Mouse (Mus musculus) liver, adult 2 months (tissue): ENCODE results near the gene Lamp1. TPM values are rescaled to one million over a fixed set of nuclear protein-coding genes. Genes with fewer than 3 reads are reported as not detected.

Experiments used
- DNase-seq: peaks from one replicate; pipeline ENCODE4 v3.0.0-alpha.2; 2011; ENCODE audit warnings: low read depth, low spot score; ENCODE audit errors: extremely low read depth
- H3K27ac ChIP-seq: fragments of 200-500 bp; replicated peaks from 2 replicates; pipeline ENCODE4 v1.5.1; 2012; ENCODE audit warnings: low read depth, mild to moderate bottlenecking, control low read depth, inconsistent platforms, low read length; ENCODE audit not compliant: insufficient read depth
- H3K27me3 ChIP-seq: fragments of 200-500 bp; 2 replicates; pipeline ENCODE4 v1.6.1; 2012; ENCODE audit warnings: mild to moderate bottlenecking, moderate library complexity, low read length, inconsistent platforms; ENCODE audit not compliant: control insufficient read depth, insufficient read depth
- H3K36me3 ChIP-seq: fragments of 200-500 bp; 2 replicates; pipeline ENCODE4 v1.6.1; 2012; ENCODE audit warnings: low read length, inconsistent platforms; ENCODE audit not compliant: control insufficient read depth, insufficient read depth
- H3K4me1 ChIP-seq: fragments of 200-500 bp; 2 replicates; pipeline ENCODE4 v1.6.1; 2011; ENCODE audit warnings: low read length; ENCODE audit not compliant: control insufficient read depth, insufficient read depth
- H3K4me3 ChIP-seq: fragments of 200-500 bp; 2 replicates; pipeline ENCODE4 v1.5.1; 2011; ENCODE audit warnings: low read depth, mild to moderate bottlenecking, control low read depth, low read length, moderate library complexity; ENCODE audit not compliant: insufficient read depth
- H3K79me2 ChIP-seq: fragments of 200-500 bp; 2 replicates; pipeline ENCODE4 v1.6.1; 2012; ENCODE audit warnings: inconsistent platforms, mild to moderate bottlenecking, low read length, moderate library complexity; ENCODE audit not compliant: control insufficient read depth, insufficient read depth
- H3K9ac ChIP-seq: fragments of 200-500 bp; 2 replicates; pipeline ENCODE4 v1.6.1; 2012; ENCODE audit warnings: low read depth, mild to moderate bottlenecking, control low read depth, inconsistent platforms, low read length
- CTCF ChIP-seq: fragments of 200-500 bp; IDR thresholded peaks from 2 replicates; pipeline ENCODE4 v1.5.1; 2011; ENCODE audit warnings: low read depth, low read length, control low read depth
- POLR2A ChIP-seq: fragments of 200-500 bp; IDR thresholded peaks from 2 replicates; pipeline ENCODE4 v1.6.1; 2011; ENCODE audit warnings: low read length, control low read depth; ENCODE audit not compliant: insufficient read depth; ENCODE audit errors: extremely low read depth
- WGBS: fragments of 180-500 bp; shearing (Covaris S2); methylation state at CpG from one replicate; pipeline ENCODE4 v1.1.7; 2018; 5-methylcytosine and 5-hydroxymethylcytosine counted together
- polyA plus RNA-seq: library from polyadenylated mRNA; depleted of rRNA; stranded (reverse); fragments of >200 nt; gene quantifications from 2 replicates; pipeline ENCODE4 v1.2.3, GENCODE M21; 2012
- total RNA-seq: library from RNA; depleted of rRNA; stranded (reverse); fragments of >200 nt; gene quantifications from 2 replicates; pipeline ENCODE4 v1.2.3, GENCODE M21; 2014

Gene Lamp1
- total and polyA plus RNA-seq, 2 experiments, result 381 to 563 TPM

DNA sequence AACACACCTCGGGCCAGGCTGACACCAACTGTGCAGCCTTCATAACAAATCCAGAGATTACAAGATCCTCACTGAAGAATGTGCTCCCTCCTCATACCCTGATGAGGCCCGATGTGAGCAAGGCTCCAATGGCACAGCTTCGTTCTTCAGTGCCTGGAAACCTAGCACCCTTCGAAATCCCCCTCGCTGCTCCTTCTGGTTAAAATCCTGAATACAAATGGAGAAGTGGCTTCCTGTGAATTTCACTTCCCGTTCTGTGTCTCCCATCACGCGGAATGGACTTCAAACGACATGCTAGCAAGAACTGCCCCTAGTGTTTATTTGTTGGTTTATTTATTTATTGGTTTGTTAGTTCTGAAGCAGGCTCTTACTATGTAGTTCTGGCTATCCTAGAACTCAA, 3.6 kb upstream of the Lamp1 start:
- no peak for TF ChIP-seq CTCF
- no peak for TF ChIP-seq POLR2A
- WGBS, result 60% methylated on average over 9 of the region's 9 CpGs
- Histone ChIP-seq H3K4me1 (peaks cover 3% of the 10 kb centered on the region; the same call in 1 of the 2 replicates), H3K27ac (no peak overlapping the region), H3K4me3 (no peak overlapping the region), H3K79me2 (peaks cover 9% of the 10 kb centered on the region; the same call in 1 of the 2 replicates), H3K27me3 (no peaks in the 10 kb centered on the region), H3K9ac (no peak overlapping the region), H3K36me3 (no peaks in the 10 kb centered on the region)
- no peak for DNase-seq

GRCm38 (mm10) chr8:13156327-13157097, 2.4 kb upstream of the Lamp1 start:
- Histone ChIP-seq H3K4me1 (peaks cover 8% of the 10 kb centered on the region; the same call in 1 of the 2 replicates), H3K27me3 (no peaks in the 10 kb centered on the region), H3K4me3 (no peak overlapping the region), H3K27ac (no peak overlapping the region), H3K36me3 (no peaks in the 10 kb centered on the region), H3K79me2 (peaks cover 9% of the 10 kb centered on the region; the same call in 1 of the 2 replicates), H3K9ac (no peak overlapping the region)
- no peak for DNase-seq
- 85% methylated on average over 12 of the region's 12 CpGs for WGBS
- no peak for TF ChIP-seq POLR2A
- TF ChIP-seq CTCF, result no peak

GRCm38 (mm10) chr8:13159377-13159881, 468 bp downstream of the Lamp1 start:
- H3K27me3 ChIP-seq, result no peaks in the 10 kb centered on the region
- no peak for DNase-seq
- peak overlapping the region; percentile 78 for H3K27ac ChIP-seq
- H3K9ac ChIP-seq, result peak overlapping the region; percentile 95
- H3K4me3 ChIP-seq, result peak overlapping the region; percentile 98
- 1% methylated on average over 47 of the region's 49 CpGs for WGBS
- peaks cover 28% of the 10 kb centered on the region for H3K4me1 ChIP-seq
- TF ChIP-seq POLR2A, result no peak
- TF ChIP-seq CTCF, result no peak
- no peaks in the 10 kb centered on the region for H3K36me3 ChIP-seq
- H3K79me2 ChIP-seq, result peaks cover 25% of the 10 kb centered on the region; the same call in 1 of the 2 replicates

- Histone ChIP-seq H3K4me1 (peaks cover 28% of the 10 kb centered on the region), H3K36me3 (no peaks in the 10 kb centered on the region; the same call in 1 of the 2 replicates), H3K4me3 (peak overlapping the region; percentile 98; the same call in 1 of the 2 replicates), H3K27me3 (no peaks in the 10 kb centered on the region), H3K27ac (peak overlapping the region; percentile 78), H3K79me2 (peaks cover 35% of the 10 kb centered on the region), H3K9ac (no peak overlapping the region)
- WGBS, result 42% methylated on average over 3 of the region's 3 CpGs
- TF ChIP-seq POLR2A, result no peak
- TF ChIP-seq CTCF, result no peak
- peak; percentile 76 for DNase-seq
Observed at GRCm38 (mm10) chr8:13160691-13161090, 1.7 kb downstream of the Lamp1 start.

GRCm38 (mm10) chr8:13162098-13162497, 3.1 kb downstream of the Lamp1 start:
- Histone ChIP-seq H3K4me3 (no peak overlapping the region), H3K9ac (no peak overlapping the region), H3K79me2 (peaks cover 37% of the 10 kb centered on the region), H3K4me1 (peaks cover 28% of the 10 kb centered on the region), H3K27ac (peak overlapping the region; percentile 47), H3K27me3 (no peaks in the 10 kb centered on the region), H3K36me3 (peaks cover 11% of the 10 kb centered on the region)
- DNase-seq, result peak; percentile 57
- 10% methylated on average over 6 of the region's 6 CpGs for WGBS
- TF ChIP-seq POLR2A (no peak), CTCF (no peak)

GRCm38 (mm10) chr8:13163563-13163962, 4.6 kb downstream of the Lamp1 start:
- Histone ChIP-seq H3K27ac (peak overlapping the region; percentile 56), H3K9ac (no peak overlapping the region), H3K4me3 (no peak overlapping the region), H3K27me3 (no peaks in the 10 kb centered on the region), H3K36me3 (peaks cover 25% of the 10 kb centered on the region), H3K4me1 (peaks cover 27% of the 10 kb centered on the region), H3K79me2 (peaks cover 37% of the 10 kb centered on the region)
- TF ChIP-seq CTCF, result no peak
- no peak for TF ChIP-seq POLR2A
- 19% methylated on average over 1 of the region's 1 CpGs for WGBS
- DNase-seq, result peak; percentile 91
